Mouse (Mus musculus) hematopoietic stem cell, adult 5-6 weeks (primary cell): ENCODE measurements around the gene Slc15a3. TPM values are rescaled to one million over a fixed set of nuclear protein-coding genes. Genes with fewer than 3 reads are reported as not detected.

Source experiments
- ATAC-seq, 2 experiments: fragments of 125-278 bp in 1 of 2; replicated peaks in 1 of 2; 2 replicates each; pipeline ENCODE4 v1.8.0; 2016 to 2017; ENCODE audit warnings: inconsistent platforms in 2 of 2, mild to moderate bottlenecking in 2 of 2, moderate number of reproducible peaks in 2 of 2, low read depth in 1 of 2, moderate TSS enrichment in 1 of 2; ENCODE audit not compliant: low FRiP score in 2 of 2, poor library complexity in 2 of 2, severe bottlenecking in 2 of 2, insufficient read depth in 1 of 2, low TSS enrichment in 1 of 2
- total RNA-seq: library from RNA; stranded (forward); fragments of 172-1452, 232-1000 nt; gene quantifications from 2 replicates; pipeline ENCODE4 v1.2.3, GENCODE M21; 2017

Slc15a3 gene
- total RNA-seq, 1 experiment from 2014 or later, result 0.94 TPM

DNA sequence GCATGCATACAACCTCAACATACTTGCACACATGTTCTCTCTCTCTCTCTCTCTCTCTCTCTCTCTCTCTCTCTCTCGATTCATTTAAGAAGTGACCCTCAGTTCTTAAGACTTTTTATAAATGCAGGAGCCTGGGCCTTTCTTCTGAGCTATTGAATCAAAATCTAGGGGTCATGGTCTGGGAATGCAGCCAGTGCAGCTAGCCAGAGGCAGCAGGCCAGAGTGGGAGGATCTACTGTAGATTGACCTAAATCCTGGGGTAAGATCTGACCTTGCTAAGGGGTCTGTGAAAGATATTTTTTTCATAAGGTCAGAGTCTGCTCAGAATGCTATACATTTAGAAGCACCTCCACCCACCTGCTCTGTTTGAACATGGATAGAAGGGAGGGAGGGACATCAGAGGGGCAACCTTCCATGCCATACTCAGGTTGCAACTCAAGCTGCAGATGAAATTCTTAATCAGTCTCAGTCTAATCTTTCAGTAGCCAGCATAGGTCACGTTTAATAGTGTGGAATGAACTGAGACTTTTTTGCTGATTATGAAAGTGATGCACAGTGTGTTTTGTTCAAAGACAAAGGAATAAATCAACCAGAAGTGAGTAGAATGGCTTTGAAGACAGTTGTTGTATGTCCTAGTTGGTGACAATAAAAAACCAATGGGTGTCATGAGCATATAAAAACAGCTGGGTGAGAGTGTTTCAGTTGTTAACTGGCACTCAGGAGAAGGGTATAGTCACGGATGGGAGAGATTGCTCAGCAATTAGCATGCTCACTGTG is 8.0 kb downstream of the Slc15a3 start:
- no peak for ATAC-seq

DNA sequence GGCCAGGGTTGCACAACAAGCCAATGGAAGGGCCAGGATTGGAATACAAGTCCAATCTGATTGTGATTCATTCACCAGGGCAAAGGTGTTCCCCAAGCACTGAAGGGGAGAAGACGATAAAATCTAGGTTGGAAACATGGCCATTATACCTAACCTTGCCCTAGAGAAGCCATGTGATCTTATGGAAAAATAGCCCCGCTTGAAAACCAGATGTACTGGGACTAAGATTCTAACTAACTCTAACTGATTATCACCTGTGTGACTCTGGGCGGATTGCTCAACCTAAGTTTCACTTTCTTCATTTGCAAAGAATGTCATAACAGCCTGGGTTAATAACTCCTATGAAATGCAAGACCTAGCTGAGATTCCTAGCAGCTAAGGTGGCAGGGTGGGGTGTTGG is 15.9 kb downstream of the Slc15a3 start:
- no peak for ATAC-seq

DNA sequence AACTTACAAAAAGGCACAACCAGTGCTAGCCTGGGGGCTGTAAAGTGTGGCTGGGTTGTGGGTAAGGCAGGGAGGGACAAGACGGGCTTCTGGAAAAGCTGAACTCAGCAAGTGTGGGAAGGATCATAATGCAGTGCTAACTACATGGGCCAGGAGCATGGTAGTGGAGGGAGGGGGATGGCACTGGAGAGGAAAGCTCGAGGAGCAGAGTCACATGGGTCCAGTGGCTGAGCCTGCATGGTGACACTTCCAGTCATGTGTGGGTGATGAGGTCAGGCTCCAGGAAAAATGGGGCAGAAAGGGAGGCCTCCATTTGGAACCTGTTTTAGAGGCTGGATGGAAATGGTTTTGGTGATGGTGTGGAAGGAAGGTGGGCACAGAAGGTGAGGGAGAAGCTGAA is 17.0 kb downstream of the Slc15a3 start:
- no peak for ATAC-seq

DNA sequence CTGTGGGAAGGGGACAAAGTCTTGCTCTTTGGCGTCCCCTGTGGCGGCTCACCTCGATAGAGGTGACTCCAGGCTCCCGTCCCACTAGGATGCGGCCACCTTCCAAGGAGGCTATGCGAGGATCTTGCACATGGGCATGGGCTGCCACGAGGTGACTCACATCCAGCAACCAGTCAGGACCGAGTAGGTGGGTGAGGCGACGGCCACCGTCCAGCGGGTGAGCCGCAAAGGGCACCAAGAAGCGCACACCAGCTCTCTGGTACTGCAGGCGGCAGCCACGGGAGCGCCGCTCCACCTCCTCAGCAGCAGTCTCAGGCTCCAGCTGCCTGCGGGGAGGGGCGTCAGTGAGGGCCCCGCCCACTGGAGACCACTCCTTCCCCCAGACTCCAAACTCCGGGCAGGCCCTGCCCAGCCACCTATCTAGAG is 20.6 kb downstream of the Slc15a3 start:
- ATAC-seq, result no peak

DNA sequence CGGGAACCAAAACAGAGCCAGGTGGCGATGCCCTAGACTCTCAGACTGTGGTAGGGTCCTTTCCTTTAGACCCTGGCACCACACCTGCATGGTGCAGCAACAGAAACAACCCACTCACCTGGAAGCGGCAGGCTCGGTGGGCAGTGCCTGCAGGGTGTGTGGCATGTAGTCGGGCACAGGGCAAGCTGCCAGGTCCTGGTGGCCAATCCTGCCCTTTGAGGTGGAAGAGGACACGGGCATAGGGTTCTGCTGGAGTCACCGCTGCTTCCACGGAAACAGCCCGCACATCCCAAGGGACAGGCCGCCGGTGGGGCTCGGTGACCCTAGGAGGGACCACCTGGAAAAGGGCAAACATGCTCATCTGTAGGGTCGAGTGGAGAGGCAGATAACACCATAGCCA is 26.8 kb downstream of the Slc15a3 start:
- ATAC-seq, result no peak

DNA sequence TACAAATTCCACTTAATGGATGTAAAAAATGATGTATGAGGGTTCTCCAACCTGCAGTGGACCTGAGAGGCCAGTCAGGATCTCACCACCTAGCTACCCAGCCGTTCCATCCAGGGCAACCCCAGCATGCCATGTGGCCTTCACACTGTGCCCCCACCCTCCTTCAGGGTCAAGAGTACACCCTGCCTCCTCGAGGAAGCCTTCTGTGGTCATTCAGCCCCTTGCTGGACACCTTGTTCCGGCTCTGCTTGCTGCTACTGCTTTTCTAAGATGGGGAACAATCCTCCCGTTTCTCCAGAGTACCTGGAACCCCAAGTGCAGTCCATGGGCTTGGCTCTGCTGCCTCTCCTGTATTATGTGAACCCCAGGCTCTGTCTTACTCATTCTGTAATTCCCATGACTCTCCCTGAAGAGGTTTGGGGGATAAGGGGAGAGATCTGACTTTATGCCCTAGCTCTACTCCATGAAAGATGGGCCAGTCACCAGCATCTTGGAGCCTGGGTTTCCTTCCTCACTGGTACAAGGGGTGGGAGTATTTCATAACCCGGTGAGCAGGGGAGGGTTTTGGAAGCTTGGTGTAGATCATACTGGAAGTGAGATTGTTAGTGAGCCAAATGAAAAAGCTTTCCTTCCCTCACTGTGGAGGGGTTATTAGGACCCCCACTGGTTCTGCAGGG is 28.6 kb downstream of the Slc15a3 start:
- ATAC-seq, result no peak

DNA sequence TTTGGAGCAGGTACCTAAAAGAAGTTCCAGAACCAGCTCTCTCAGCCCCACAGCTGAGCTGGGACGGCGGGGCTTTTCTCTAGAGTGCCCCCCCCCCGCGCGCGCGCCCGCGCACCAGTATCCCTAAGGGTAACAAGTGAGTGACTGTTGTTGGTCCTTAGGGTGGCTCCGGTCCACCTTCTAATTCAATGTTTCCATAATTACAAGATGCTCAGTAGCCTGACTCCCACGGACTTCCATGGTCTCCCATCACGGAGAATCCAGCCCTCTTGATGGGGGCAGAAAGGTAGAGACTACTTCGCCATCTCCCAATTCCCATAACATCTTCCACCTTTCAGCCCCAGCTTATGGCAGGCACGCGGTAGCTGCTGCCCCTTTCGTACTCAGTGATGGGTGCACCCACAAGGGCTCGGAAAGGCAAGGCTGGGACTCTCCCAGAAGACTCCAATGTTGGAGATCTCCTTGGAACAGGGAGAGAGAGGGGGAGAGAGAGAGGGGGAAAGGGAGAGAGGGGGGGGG is 29.2 kb downstream of the Slc15a3 start:
- ATAC-seq, result no peak

DNA sequence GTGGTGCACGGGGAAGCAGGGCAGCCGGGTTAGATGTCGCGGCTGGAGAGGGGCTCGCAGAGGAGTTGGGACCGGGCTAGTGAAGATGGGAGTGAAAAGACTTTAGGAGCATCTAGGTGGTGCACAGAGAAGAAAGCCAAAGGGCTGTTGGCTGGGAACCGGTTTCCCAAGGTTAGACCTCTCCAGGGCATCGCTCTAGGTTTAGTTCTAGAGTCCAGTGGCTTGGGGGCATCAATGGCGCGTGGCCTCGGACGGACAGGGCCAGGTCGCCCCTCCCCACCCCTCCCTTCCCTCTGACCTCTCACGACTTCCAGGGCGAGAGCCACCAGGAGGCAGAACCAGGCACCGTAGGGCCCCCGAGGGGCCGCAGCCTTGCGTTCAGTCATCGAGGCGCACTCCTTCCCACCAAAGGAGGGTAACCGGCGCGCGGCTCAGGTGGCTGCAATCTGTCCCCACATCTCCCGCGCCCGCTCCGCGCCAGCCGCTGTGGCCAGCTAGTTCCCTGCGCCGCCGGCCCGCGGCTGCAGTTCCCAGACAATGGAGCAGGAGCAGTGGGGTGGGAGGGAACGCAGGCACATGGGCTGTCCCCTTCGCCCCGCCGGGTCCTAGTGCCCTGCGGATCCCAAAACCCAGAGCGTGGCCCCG is 29.8 kb downstream of the Slc15a3 start:
- ATAC-seq, result peak; percentile 23 to 53; a peak in 2 of 4 replicates

DNA sequence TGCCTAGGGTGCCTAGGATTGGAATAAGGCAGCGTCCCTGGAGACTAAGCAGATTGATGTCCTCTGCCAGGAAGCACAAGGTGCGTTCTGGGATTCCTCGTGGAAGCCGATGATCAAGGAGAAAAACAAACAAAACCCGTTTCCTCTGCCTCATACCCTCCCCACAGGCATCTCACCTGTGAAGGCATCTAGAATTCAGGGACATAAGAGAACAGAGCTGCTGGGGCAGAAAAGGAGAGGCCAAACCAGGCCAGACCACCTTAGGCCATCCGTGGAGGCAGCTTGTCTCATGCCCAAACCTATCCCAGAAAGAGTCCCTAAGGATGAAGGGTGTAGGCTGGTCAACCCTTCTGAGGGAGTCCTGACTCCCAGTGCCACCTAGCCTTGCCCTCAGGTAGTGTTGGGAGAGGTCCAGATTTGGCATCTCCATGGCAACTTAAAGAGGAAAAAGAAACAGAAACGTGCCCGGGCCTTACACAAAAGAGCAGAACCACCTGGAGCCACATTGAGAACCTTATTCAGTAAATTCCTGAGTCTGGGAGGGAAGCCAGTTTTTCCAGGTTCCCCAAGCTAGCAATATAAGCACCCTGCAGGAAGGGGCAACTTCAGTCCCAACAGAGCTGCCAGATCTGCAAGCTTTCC is 30.5 kb downstream of the Slc15a3 start, which contains the start of gene Tmem132a:
TSS of gene Tmem132a (minus strand) at position 55 of the 642 bp plus-strand sequence.
- no peak for ATAC-seq

DNA sequence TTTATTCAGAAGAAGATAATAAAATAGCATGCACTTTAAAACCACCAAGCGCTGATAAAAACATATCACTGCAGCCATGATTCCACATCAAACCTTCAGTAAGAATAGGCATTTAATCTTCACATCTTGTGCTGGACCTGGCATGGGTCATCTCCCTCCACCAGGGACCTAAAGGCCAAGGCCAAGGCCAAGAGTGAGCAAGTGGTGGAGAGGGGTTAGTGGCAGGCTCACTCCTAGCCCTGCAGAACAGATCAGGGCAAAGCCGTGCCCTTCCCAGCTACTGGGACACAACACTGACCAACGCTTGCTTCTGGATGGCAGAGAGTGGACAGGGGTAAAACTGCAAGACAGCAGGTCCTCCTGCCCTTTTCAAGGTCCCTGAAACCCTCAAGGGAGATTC is 31.1 kb downstream of the Slc15a3 start:
- no peak for ATAC-seq

DNA sequence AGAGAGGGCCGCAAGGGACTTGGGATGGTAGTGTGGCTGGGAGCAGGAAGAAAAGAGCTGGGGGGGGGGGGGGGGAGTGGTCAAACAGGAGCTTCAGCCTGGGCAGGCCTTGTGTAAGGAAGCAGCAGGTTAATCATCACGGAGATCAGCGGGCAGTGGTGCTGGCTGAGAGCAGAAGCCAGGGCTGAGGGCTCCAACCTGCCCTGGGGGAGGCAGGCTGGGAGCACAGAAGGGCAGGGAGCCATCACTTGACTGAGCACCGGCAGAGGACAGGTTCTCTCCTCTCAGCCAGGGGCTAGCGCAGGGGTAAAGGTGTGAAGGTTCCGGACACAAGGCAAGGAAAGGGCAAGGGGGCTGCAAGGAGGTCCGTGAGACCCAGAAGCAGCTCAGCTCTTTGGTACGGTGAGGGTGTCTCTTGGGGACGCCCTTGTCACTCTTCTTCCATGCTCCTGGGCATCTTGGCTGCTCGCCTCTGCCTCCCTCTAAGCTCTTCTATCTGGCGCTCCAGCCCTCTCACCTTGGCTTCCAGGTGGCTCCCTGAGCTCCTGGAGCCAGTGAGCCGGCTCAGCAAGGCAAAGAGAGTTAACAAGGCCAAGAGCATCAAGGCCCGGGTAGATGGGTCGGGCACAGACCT is 31.9 kb downstream of the Slc15a3 start:
- no peak for ATAC-seq

DNA sequence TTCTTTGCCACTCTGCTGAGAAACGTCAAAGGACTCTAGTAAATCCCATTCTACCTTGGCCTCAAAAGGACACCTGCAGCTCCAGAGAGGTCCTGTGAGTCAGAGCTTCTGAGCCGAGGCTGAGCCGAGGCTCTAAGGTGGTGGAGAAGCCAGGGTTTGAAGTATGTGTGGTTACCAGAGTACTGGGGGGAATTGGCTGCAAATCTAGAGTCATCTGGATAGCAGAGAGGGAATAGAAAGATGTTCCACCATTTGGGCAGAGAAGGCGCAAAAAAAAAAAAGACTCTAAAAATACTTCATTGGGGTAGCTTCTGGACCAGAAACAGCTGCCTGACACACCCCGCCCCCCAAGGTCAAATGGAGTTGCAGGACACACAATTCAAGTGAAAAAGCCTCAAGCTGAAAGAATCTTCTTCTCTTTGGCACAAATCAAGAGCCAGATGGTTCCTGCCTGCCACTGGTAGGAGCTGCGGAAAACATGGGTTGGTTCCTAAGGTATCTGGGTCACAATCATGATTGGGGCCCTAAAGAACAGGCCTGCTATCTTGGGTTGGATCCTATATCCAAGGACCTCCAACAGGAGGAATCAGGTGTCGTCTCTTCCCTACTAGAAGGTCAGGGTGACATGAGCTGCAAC is 38.8 kb downstream of the Slc15a3 start:
- no peak for ATAC-seq

DNA sequence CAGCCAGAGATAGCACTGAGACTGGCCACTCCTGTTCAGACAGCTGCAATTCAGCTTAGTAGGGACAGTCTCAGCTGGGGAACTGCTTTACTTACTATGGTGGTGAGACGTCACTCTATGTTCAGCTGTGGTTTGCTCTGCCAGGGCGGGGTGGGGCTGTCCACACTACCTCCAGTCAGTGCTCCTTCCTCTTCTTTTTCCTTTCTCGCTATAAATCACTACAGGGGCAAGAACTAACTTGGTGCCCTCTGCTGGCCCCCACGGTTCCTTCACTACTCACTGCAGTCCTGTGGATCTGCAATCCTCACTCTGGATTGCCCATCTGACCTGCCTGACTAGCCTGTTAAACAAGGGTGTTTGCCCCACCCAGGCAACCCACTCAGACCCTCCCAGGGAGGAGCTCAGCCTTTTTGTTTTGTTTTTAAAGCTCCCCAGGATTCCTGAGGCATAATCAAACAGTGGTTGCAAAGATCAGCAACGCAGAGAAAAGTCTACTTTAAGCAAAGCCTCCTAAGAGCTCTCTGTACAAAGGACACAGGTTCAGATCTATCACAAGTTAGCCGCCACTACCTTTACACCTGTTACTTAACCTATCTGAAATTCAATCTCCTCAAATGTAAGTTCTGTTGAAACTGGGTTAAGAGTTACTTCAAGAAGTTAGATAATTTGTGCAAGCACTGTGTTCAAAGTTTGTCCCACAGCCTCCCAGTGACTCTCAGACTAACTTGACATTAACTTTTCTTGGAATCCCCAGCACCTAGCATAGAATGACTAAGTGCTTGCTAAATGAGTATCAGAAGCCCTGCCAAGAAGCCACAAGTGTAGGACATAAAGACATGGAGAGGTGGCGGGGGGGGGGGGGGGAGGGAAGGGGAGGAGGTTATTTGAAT is 40.8 kb downstream of the Slc15a3 start:
- ATAC-seq, result peak; percentile 92 to 96

DNA sequence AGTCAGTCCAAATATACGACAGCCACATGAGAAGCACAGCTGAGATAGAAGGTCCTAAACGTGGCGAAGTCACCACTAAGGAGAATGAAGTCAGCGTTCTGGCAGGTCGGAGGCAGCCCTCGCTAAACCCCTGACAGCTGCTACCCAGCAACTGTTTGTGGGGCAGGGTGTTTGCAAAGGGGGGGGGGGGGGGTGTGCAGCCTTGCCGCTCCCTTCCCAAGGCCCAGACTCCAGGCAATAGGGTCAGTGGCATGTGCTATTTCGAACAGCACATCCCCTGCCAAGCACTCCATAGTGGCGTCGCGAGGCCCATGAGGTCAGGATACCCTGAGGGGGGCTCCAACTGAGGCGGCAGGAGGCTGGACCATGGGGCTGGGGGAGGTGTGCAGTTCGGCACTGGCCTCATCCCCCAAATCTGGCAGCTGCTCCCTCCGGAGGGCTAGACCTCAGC is 41.5 kb downstream of the Slc15a3 start:
- no peak for ATAC-seq

DNA sequence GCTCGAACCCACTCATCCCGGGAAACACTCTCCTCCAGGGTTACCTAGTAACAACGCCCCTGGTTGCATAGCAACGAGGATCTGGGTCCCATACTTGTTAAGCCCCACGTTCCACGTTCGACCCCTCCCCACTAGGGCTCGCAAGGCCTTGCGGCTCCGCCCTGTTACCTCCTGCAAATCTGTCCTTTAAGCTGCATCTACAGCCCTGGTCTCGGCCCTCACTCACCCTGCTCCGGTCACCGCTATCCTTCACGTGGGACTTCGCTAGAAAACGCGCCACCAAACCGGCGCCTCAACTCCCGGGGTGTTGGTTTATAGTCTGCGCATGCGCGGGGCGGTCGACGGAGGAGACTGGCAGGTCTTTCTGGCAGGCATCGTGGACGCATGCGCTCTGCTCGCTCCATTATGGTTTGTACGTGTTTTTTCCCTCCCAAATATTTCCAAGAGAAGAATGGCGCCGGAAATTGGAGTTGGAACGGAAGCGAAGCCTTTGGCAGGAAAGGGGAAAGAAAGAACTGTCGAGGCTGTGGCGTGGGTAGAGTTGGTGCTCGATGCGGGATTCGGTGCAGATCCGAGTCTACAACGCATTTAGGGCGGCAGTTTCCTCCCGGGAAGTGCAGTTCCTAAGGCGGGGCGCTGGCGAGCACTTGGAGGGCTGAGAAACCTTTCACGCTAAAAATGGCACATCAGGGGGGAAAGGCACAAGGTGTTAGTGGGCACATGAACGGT is 42.1 kb downstream of the Slc15a3 start, which contains the start of gene Tmem109:
TSS of gene Tmem109 (minus strand) at position 576 of the 729 bp plus-strand sequence.
- ATAC-seq, result peak; percentile 74 to 78
